Comparison of ENCODE assay signal across 8 mouse cellular contexts in genomic region chr2:92544364-92545151, GRCm38 (mm10). TPM values are rescaled to one million over a fixed set of nuclear protein-coding genes. Genes with fewer than 3 reads are reported as not detected.
DNase-seq lines count a peak whose midpoint lies in the region; ATAC-seq and TF ChIP-seq lines count a peak whose summit lies in the region.

No protein-coding gene starts in this region.

- peaks cover 25% of the 10 kb centered on the region for H3K4me1 ChIP-seq in heart, embryonic 10.5 days
- H3K4me1 ChIP-seq in heart, adult 2 months (ENCODE audit: control insufficient read depth, insufficient read depth, low read length): no peaks in the 10 kb centered on the region
- 0 out of 2 replicates have a peak, but pooled peaks cover 2% of the 10 kb centered on the region for H3K4me1 ChIP-seq in hindbrain, embryonic 11.5 days (replicated peaks; ENCODE audit: control insufficient read depth, insufficient read depth, low read length)
- H3K4me1 ChIP-seq in neural tube, embryonic 13.5 days (replicated peaks): peaks cover 15% of the 10 kb centered on the region

- no peak for TF ChIP-seq POLR2A in heart, adult 2 months (IDR thresholded peaks at IDR 0.05; ENCODE audit: insufficient read depth, low read depth, low read length)

- TF ChIP-seq CTCF in heart, adult 2 months (IDR thresholded peaks at IDR 0.05): no peak

- TF ChIP-seq EP300 in heart, adult 2 months (IDR thresholded peaks at IDR 0.05; ENCODE audit: insufficient read depth, low read depth, low read length): no peak

- intact Hi-C loops in heart, adult 2 months (cut with DNase I): no loop called here

- H3K79me2 ChIP-seq in heart, adult 2 months (replicated peaks; ENCODE audit: control insufficient read depth, insufficient read depth, low read length): no peaks in the 10 kb centered on the region

- no peaks in the 10 kb centered on the region for H3K36me3 ChIP-seq in heart, embryonic 10.5 days
- H3K36me3 ChIP-seq in heart, adult 2 months (ENCODE audit: control insufficient read depth, insufficient read depth, low read length): no peaks in the 10 kb centered on the region
- no peaks in the 10 kb centered on the region for H3K36me3 ChIP-seq in hindbrain, embryonic 11.5 days (ENCODE audit: control insufficient read depth, insufficient read depth, low read length)
- H3K36me3 ChIP-seq in neural tube, embryonic 13.5 days: no peaks in the 10 kb centered on the region

- 12% methylated on average over 15 of the region's 15 CpGs for whole genome bisulfite sequencing in heart, embryonic 10.5 days
- 25% methylated on average over 15 of the region's 15 CpGs for WGBS in heart, adult 2 months
- 21% methylated on average over 15 of the region's 15 CpGs for WGBS in hindbrain, embryonic 11.5 days
- 17% methylated on average over 15 of the region's 15 CpGs for WGBS in neural tube, embryonic 13.5 days

- 0 out of 2 replicates have a peak overlapping the region, but pooled peaks have one; percentile 5 for H3K4me3 ChIP-seq in heart, embryonic 10.5 days
- no peak overlapping the region for H3K4me3 ChIP-seq in heart, adult 2 months
- H3K4me3 ChIP-seq in hindbrain, embryonic 11.5 days (ENCODE audit: low read depth, low read length): no peak overlapping the region
- no peak overlapping the region for H3K4me3 ChIP-seq in neural tube, embryonic 13.5 days

- H3K4me2 ChIP-seq in hindbrain, embryonic 11.5 days (replicated peaks; ENCODE audit: low read depth, low read length): no peak overlapping the region
- no peak overlapping the region; the same call in 1 of the 2 replicates for H3K4me2 ChIP-seq in neural tube, embryonic 13.5 days

- H3K9ac ChIP-seq in heart, adult 2 months (ENCODE audit: low read depth, low read length): no peak overlapping the region
- no peak overlapping the region for H3K9ac ChIP-seq in hindbrain, embryonic 11.5 days (ENCODE audit: low read depth, low read length)
- H3K9ac ChIP-seq in neural tube, embryonic 13.5 days: no peak overlapping the region

- ATAC-seq in hindbrain, embryonic 11.5 days (ENCODE audit: low FRiP score): no peak
- peak; percentile 63; the same call in 1 of the 2 replicates for ATAC-seq in neural tube, embryonic 13.5 days (ENCODE audit: low read depth)

- no peaks in the 10 kb centered on the region for H3K9me3 ChIP-seq in heart, embryonic 10.5 days
- H3K9me3 ChIP-seq in hindbrain, embryonic 11.5 days (ENCODE audit: control insufficient read depth, low read length): no peaks in the 10 kb centered on the region
- no peaks in the 10 kb centered on the region for H3K9me3 ChIP-seq in neural tube, embryonic 13.5 days

- H3K27ac ChIP-seq in heart, embryonic 10.5 days: no peak overlapping the region
- no peak overlapping the region for H3K27ac ChIP-seq in heart, adult 2 months
- no peak overlapping the region for H3K27ac ChIP-seq in hindbrain, embryonic 11.5 days (ENCODE audit: low read depth, low read length)
- H3K27ac ChIP-seq in neural tube, embryonic 13.5 days (replicated peaks): no peak overlapping the region

- H3K27me3 ChIP-seq in heart, embryonic 10.5 days (ENCODE audit: insufficient read depth, poor library complexity, severe bottlenecking): peaks cover 29% of the 10 kb centered on the region; the same call in 1 of the 2 replicates
- no peaks in the 10 kb centered on the region for H3K27me3 ChIP-seq in heart, adult 2 months (ENCODE audit: control insufficient read depth, insufficient read depth, low read length)
- H3K27me3 ChIP-seq in hindbrain, embryonic 11.5 days (ENCODE audit: control insufficient read depth, insufficient read depth, low read length): no peaks in the 10 kb centered on the region
- H3K27me3 ChIP-seq in neural tube, embryonic 13.5 days: peaks cover 4% of the 10 kb centered on the region; the same call in 1 of the 2 replicates

- DNase-seq in heart, embryonic 10.5 days (ENCODE audit: low spot score): no peak
- DNase-seq in heart, adult 2 months: no peak
- DNase-seq in right cerebral cortex, postnatal 4 days: peak; percentile 11
- no peak for DNase-seq in right cerebral cortex, postnatal 25 days
- DNase-seq in hindbrain, embryonic 11.5 days (ENCODE audit: low spot score): peak; percentile 21
- DNase-seq in spleen, adult 12 weeks (ENCODE audit: low spot score): no peak
- no peak for DNase-seq in urinary bladder, postnatal 14 days (ENCODE audit: low spot score)

RNA-seq across cellular contexts. Expression of gene Chst1, which starts 54.9 kb away (rescaled TPM):
- 0.84 and 2.0 TPM in 2 replicates for polyA plus RNA-seq in heart, embryonic 10.5 days (2016; fragmentation: Nextera tagmentation; extraction: Ambion mirVana)
- 1 to 10 TPM; 1.7 to 2.4 TPM for total RNA-seq in heart, adult 2 months (2021)
- 8.1 and 8.7 TPM in 2 replicates for polyA plus RNA-seq in heart, adult 2 months (2012; rRNA removed)
- 3.9 and 4.3 TPM in 2 replicates for polyA plus RNA-seq in hindbrain, embryonic 11.5 days (2014; fragmentation: Nextera tagmentation; extraction: Ambion mirVana)
- 9.2 and 10.4 TPM in 2 replicates for polyA plus RNA-seq in neural tube, embryonic 13.5 days (2015; fragmentation: Nextera tagmentation; extraction: Ambion mirVana)

Comparison
In these comparisons a context has a peak if more than half of its experiments do, and no peak if none do; other contexts are left out.
1. DNase-seq: peak in right cerebral cortex, postnatal 4 days (single experiment) and hindbrain, embryonic 11.5 days (single experiment); none in heart, embryonic 10.5 days (single experiment), heart, adult 2 months (0 of 2), right cerebral cortex, postnatal 25 days (single experiment), spleen, adult 12 weeks (single experiment) and urinary bladder, postnatal 14 days (single experiment).